Mouse (Mus musculus): Measurements from ENCODE around the gene Eps8. TPM values are rescaled to one million over a fixed set of nuclear protein-coding genes. Genes with fewer than 3 reads are reported as not detected.

Eps8 gene
- polyA plus RNA-seq, 1 experiment from 2014 or later, result 102 TPM

DNA sequence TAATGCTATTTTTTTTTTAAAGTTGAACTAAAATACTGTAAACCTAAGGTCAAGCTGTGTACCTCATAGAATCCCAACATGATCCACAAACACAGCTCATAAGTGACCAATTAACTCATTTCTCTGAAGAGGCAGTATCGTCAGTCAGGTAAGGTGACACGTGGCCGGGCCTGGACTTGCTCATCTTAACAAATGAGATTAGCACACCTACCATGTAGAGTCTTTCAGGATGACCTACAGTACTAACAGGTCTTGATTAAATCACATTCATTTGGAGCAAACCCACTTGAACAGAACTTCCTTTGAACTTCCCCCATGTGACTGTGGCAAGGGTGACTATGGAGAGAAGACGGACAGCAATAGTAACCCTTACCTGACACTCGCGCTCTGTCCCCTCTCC lies 66.8 kb downstream of the Eps8 start:
- no peak overlapping the region for H3K27ac ChIP-seq (ENCODE audit: low read length)
- whole genome bisulfite sequencing, result 58% methylated on average over 6 of the region's 6 CpGs
- no peak for ATAC-seq

GRCm38 (mm10) chr6:137585229-137585628 lies 69.4 kb downstream of the Eps8 start:
- Histone ChIP-seq H3K27me3 (replicated peaks; ENCODE audit: control insufficient read depth, insufficient read depth, low read length) (no peaks in the 10 kb centered on the region), H3K27ac (ENCODE audit: low read length) (no peak overlapping the region), H3K36me3 (ENCODE audit: control insufficient read depth, insufficient read depth, low read length) (no peaks in the 10 kb centered on the region), H3K9me3 (ENCODE audit: control insufficient read depth, low read length) (no peaks in the 10 kb centered on the region), H3K4me2 (ENCODE audit: low read depth, low read length) (no peak overlapping the region), H3K4me1 (ENCODE audit: control insufficient read depth, insufficient read depth, low read length) (no peaks in the 10 kb centered on the region), H3K4me3 (ENCODE audit: low read length) (no peak overlapping the region), H3K9ac (ENCODE audit: low read depth, low read length) (no peak overlapping the region)
- no peak for ATAC-seq
- 73% methylated on average over 4 of the region's 4 CpGs for WGBS

More for the DNA sequence above, 66.8 kb downstream of the Eps8 start:
- Histone ChIP-seq H3K9me3 (ENCODE audit: control insufficient read depth, low read length) (no peaks in the 10 kb centered on the region), H3K4me2 (ENCODE audit: low read depth, low read length) (no peak overlapping the region), H3K9ac (ENCODE audit: low read depth, low read length) (no peak overlapping the region), H3K27me3 (replicated peaks; ENCODE audit: control insufficient read depth, insufficient read depth, low read length) (no peaks in the 10 kb centered on the region), H3K36me3 (ENCODE audit: control insufficient read depth, insufficient read depth, low read length) (no peaks in the 10 kb centered on the region), H3K4me1 (ENCODE audit: control insufficient read depth, insufficient read depth, low read length) (no peaks in the 10 kb centered on the region), H3K4me3 (ENCODE audit: low read length) (no peak overlapping the region)

DNA sequence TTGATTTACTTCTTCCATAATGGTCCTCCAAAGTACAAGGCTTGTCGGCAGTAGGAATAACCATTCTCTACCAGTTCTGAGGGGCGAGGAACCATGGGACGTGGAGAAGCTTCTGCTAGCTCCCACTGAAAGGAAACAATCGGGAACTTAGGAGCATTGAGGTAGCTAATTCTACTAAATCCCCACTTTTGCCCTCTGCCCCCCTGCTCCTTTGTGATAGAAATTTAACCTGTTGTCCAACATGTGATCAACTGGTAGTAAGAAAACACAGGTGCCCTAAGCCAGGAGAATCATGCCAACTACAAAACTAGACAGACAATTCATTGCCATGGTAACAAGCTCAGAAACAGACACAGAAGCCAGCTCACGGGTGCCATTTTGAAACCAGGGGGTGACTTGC lies 71.6 kb downstream of the Eps8 start:
- WGBS, result 85% methylated on average over 5 of the region's 5 CpGs
- Histone ChIP-seq H3K27me3 (replicated peaks; ENCODE audit: control insufficient read depth, insufficient read depth, low read length) (no peaks in the 10 kb centered on the region), H3K9me3 (ENCODE audit: control insufficient read depth, low read length) (no peaks in the 10 kb centered on the region), H3K4me1 (ENCODE audit: control insufficient read depth, insufficient read depth, low read length) (peaks cover 2% of the 10 kb centered on the region; the same call in 1 of the 2 replicates), H3K4me2 (ENCODE audit: low read depth, low read length) (no peak overlapping the region), H3K36me3 (ENCODE audit: control insufficient read depth, insufficient read depth, low read length) (no peaks in the 10 kb centered on the region), H3K4me3 (ENCODE audit: low read length) (no peak overlapping the region), H3K27ac (ENCODE audit: low read length) (no peak overlapping the region), H3K9ac (ENCODE audit: low read depth, low read length) (no peak overlapping the region)
- ATAC-seq, result no peak

GRCm38 (mm10) chr6:137582207-137582889 lies 72.3 kb downstream of the Eps8 start:
- no peaks in the 10 kb centered on the region for H3K36me3 ChIP-seq (ENCODE audit: control insufficient read depth, insufficient read depth, low read length)
- no peak overlapping the region for H3K9ac ChIP-seq (ENCODE audit: low read depth, low read length)
- H3K4me2 ChIP-seq (ENCODE audit: low read depth, low read length), result no peak overlapping the region
- H3K27me3 ChIP-seq (replicated peaks; ENCODE audit: control insufficient read depth, insufficient read depth, low read length), result no peaks in the 10 kb centered on the region
- H3K4me3 ChIP-seq (ENCODE audit: low read length), result no peak overlapping the region
- 0 out of 2 replicates have a peak, but pooled peaks have one; percentile 33 for ATAC-seq
- WGBS, result 78% methylated on average over 19 of the region's 19 CpGs
- H3K27ac ChIP-seq (ENCODE audit: low read length), result no peak overlapping the region
- H3K4me1 ChIP-seq (ENCODE audit: control insufficient read depth, insufficient read depth, low read length), result peaks cover 2% of the 10 kb centered on the region; the same call in 1 of the 2 replicates
- H3K9me3 ChIP-seq (ENCODE audit: control insufficient read depth, low read length), result no peaks in the 10 kb centered on the region

DNA sequence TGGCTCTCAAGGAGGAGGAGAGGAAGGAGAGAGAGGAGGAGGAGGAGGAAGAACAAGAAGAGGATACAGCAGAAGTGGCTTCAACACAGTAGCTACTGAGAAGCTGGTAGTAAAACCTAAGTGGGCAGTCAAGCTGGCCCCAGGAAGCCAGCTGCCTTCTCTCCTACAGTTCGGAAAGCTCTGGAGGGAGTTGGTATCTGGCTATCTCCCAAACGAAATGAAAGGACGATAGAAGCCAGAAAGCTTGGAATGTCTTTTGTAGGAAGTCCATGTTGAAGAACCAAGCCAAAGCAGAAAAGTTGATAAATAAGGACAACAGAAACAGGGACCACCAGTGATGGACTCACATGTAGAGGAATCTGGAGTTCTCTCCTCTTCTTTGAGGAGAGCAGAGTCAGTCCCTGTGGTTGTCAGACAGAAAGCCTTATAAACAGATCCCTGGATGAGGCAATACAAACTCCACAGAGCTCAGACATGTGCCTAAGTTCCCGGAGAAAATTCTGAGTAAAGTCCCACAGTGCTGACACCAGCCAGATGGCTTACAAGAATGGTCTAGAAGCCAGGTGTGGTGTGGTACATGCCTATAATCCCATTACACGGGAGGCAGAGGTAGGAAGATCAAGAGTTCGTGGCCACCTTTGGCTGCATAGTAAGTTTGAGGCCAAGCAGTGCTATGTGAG lies 73.2 kb downstream of the Eps8 start:
- ATAC-seq, result no peak
- H3K4me3 ChIP-seq (ENCODE audit: low read length), result no peak overlapping the region
- H3K36me3 ChIP-seq (ENCODE audit: control insufficient read depth, insufficient read depth, low read length), result no peaks in the 10 kb centered on the region
- H3K27ac ChIP-seq (ENCODE audit: low read length), result 0 out of 2 replicates have a peak overlapping the region, but pooled peaks have one; percentile 7
- peaks cover 2% of the 10 kb centered on the region; the same call in 1 of the 2 replicates for H3K4me1 ChIP-seq (ENCODE audit: control insufficient read depth, insufficient read depth, low read length)
- no peaks in the 10 kb centered on the region for H3K27me3 ChIP-seq (replicated peaks; ENCODE audit: control insufficient read depth, insufficient read depth, low read length)
- H3K4me2 ChIP-seq (ENCODE audit: low read depth, low read length), result no peak overlapping the region
- no peaks in the 10 kb centered on the region for H3K9me3 ChIP-seq (ENCODE audit: control insufficient read depth, low read length)
- 71% methylated on average over 6 of the region's 6 CpGs for WGBS
- no peak overlapping the region for H3K9ac ChIP-seq (ENCODE audit: low read depth, low read length)

DNA sequence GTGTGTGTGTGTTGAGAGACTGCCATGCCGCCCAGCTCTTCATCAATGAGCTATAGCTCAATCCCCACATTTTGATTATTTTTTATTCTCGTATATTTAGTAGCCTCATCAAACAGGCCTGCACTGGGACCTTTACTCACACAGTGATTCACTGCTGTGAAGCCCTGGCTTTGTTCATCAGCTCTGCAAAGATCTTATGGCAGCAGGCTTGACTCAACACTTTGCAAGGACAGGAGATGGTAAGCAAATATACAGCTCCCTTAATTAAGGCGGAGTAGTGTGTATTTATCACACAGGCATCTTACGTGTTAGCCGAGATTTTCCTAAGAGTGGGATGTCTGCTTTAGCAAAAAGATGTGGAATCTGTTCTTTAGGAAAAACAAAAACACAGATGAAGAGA lies 74.2 kb downstream of the Eps8 start:
- Histone ChIP-seq H3K4me1 (ENCODE audit: control insufficient read depth, insufficient read depth, low read length) (peaks cover 2% of the 10 kb centered on the region; the same call in 1 of the 2 replicates), H3K9ac (ENCODE audit: low read depth, low read length) (no peak overlapping the region), H3K4me2 (ENCODE audit: low read depth, low read length) (no peak overlapping the region), H3K36me3 (ENCODE audit: control insufficient read depth, insufficient read depth, low read length) (no peaks in the 10 kb centered on the region), H3K27me3 (replicated peaks; ENCODE audit: control insufficient read depth, insufficient read depth, low read length) (no peaks in the 10 kb centered on the region), H3K9me3 (ENCODE audit: control insufficient read depth, low read length) (no peaks in the 10 kb centered on the region), H3K4me3 (ENCODE audit: low read length) (no peak overlapping the region), H3K27ac (ENCODE audit: low read length) (no peak overlapping the region)
- 86% methylated on average over 5 of the region's 5 CpGs for WGBS
- ATAC-seq, result no peak

GRCm38 (mm10) chr6:137576670-137577371 lies 77.9 kb downstream of the Eps8 start:
- Histone ChIP-seq H3K4me3 (ENCODE audit: low read length) (no peak overlapping the region), H3K36me3 (ENCODE audit: control insufficient read depth, insufficient read depth, low read length) (no peaks in the 10 kb centered on the region), H3K4me1 (ENCODE audit: control insufficient read depth, insufficient read depth, low read length) (peaks cover 4% of the 10 kb centered on the region; the same call in 1 of the 2 replicates), H3K27me3 (replicated peaks; ENCODE audit: control insufficient read depth, insufficient read depth, low read length) (no peaks in the 10 kb centered on the region), H3K9ac (ENCODE audit: low read depth, low read length) (no peak overlapping the region), H3K27ac (ENCODE audit: low read length) (no peak overlapping the region), H3K4me2 (ENCODE audit: low read depth, low read length) (no peak overlapping the region), H3K9me3 (ENCODE audit: control insufficient read depth, low read length) (no peaks in the 10 kb centered on the region)
- 67% methylated on average over 12 of the region's 12 CpGs for WGBS
- 0 out of 2 replicates have a peak, but pooled peaks have one; percentile 34 for ATAC-seq

DNA sequence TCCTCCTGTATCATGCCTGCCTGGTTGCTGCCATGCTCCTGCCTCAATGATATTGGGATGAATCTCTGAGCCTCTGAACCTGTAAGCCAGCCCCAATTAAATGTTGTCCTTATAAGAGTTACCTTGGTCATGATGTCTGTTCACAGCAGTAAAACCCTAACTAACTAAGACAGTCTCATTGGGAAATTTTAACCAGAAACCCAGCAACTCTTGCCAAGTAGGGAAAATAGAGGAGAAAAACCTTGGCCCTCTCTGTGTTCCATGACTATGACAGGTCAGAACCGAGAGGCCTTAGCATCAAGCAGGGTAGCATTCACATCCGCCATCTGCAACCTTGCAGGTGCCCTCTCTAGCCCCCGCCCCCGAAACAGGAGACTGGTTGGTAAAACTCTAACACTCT lies 78.6 kb downstream of the Eps8 start:
- no peak for ATAC-seq
- Histone ChIP-seq H3K9me3 (ENCODE audit: control insufficient read depth, low read length) (no peaks in the 10 kb centered on the region), H3K27me3 (replicated peaks; ENCODE audit: control insufficient read depth, insufficient read depth, low read length) (no peaks in the 10 kb centered on the region), H3K4me1 (ENCODE audit: control insufficient read depth, insufficient read depth, low read length) (peaks cover 4% of the 10 kb centered on the region; the same call in 1 of the 2 replicates), H3K36me3 (ENCODE audit: control insufficient read depth, insufficient read depth, low read length) (no peaks in the 10 kb centered on the region), H3K4me2 (ENCODE audit: low read depth, low read length) (no peak overlapping the region), H3K9ac (ENCODE audit: low read depth, low read length) (no peak overlapping the region), H3K27ac (ENCODE audit: low read length) (no peak overlapping the region), H3K4me3 (ENCODE audit: low read length) (no peak overlapping the region)
- 95% methylated on average over 4 of the region's 4 CpGs for WGBS

DNA sequence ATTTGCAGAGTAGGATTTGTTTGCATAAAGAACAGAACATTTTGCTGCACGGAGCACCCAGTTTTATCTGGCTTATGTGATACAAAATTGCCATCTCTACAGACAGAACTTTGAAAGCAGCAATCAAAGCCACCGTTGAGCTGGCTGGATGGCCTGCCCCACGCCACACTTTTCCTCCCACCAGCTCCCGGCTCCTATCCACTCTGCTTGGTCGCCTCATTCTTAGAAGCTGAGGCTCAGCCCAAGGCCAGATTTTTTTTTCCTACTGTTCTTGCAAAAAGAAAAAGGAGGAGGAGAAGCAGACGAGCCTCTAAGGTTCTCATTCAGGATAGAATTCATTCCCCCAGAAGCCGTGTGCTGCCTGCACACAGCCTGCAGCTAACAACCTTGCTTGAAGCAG lies 80.8 kb downstream of the Eps8 start:
- 59% methylated on average over 7 of the region's 7 CpGs for whole genome bisulfite sequencing
- no peak for ATAC-seq

More for the DNA sequence above, 80.8 kb downstream of the Eps8 start:
- Histone ChIP-seq H3K9me3 (ENCODE audit: control insufficient read depth, low read length) (no peaks in the 10 kb centered on the region), H3K36me3 (ENCODE audit: control insufficient read depth, insufficient read depth, low read length) (no peaks in the 10 kb centered on the region), H3K27me3 (replicated peaks; ENCODE audit: control insufficient read depth, insufficient read depth, low read length) (no peaks in the 10 kb centered on the region), H3K9ac (ENCODE audit: low read depth, low read length) (no peak overlapping the region), H3K4me3 (ENCODE audit: low read length) (no peak overlapping the region), H3K4me2 (ENCODE audit: low read depth, low read length) (no peak overlapping the region), H3K4me1 (ENCODE audit: control insufficient read depth, insufficient read depth, low read length) (peaks cover 5% of the 10 kb centered on the region), H3K27ac (ENCODE audit: low read length) (no peak overlapping the region)

All from intestine, embryonic 16.5 days (tissue).